Mouse (Mus musculus): Measurements from ENCODE around the gene Zfp719.

Gene Zfp719

DNA sequence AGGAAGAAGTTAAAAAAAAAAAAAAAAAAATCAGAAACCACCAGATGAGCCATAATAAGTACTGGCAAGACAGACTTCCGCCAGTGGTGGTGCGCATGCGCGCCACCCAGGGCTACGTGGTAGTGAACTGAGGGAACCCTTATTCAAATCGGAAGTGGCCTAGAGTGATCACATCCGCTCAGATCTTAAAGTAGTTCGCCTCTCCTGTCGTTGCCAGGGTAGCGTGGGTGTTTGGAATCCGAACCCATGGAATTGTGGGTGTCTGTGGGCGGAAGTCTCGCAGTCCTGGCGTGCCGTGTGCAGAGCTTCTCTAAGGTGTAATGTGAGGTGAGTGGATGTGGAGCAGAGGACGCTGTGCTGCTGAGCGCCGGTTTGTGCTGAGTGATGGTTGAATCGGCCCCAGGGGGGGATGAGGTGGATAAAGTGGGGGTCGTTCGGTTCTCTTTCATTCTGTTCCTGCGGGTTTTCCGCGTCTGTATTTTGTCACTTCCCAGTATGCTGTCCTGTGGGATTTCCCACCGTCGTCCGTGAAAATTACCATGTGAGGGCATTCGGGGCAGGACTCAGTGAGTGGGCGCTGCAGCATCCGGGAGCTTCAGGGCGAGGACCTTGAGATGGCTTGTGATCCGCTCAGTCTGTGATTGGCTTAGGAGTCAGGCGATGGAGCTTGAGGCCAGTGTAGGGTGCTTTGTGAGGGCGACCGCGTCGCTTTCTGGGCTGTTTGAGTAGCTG is at the start of gene Zfp719:
Gene Zfp719, plus strand, starts transcription at position 171 of the 732 bp plus-strand sequence.
- DNase-seq: peak; percentile 95

DNA sequence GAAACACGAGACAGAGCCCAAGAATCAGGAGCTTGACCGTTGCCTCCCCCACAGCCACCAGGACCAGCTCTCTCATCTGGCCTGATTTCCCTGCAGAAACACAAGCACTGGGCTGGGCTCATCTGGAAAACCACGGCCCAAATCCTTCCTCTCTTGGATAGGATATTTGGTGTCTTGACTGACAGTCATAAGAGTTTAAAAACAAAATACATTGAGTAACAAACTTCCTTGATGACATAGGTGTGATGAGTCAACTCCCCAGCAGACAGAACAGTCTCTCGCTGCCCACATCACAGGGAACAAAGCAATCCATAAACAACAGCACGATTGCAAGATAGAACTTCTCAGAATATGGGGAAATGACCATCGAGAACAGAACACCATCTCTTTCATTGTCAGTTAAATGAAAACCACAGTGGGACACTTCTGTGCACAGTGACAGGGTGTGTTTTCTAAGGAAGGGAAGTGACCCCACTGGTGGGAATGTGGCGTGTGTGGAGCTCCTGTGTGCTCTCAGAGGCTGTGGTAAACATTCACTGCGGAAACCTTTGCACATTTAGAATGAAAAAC is 49.1 kb upstream of the Zfp719 start:
- no peak for DNase-seq

DNA sequence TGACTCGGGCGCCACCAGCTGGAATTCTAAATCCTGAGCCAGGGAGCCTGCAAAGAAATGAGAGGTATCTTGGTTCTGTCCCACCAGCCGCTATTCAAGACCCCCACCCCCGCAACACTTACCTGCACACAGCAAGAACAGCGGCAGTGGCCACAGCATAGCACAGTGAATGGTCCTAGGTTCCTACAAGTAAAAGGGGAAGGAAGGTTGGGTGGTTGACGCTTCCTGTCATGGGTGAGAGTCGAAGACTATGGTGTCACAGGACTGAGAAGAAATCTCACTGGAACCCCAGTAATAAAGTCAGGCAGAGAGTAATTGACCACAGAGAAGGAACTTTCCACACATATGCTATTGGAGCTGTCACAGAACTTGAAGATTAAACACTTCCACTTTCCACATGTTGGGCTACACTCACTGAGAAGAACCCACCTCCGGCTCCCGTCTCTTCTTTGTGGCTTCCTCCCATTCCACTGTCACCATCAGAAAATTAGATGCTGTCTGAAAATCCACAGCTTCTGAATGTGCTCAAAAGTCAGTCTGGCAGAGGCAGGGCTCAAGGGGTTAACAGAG is 46.4 kb upstream of the Zfp719 start:
- DNase-seq: no peak

DNA sequence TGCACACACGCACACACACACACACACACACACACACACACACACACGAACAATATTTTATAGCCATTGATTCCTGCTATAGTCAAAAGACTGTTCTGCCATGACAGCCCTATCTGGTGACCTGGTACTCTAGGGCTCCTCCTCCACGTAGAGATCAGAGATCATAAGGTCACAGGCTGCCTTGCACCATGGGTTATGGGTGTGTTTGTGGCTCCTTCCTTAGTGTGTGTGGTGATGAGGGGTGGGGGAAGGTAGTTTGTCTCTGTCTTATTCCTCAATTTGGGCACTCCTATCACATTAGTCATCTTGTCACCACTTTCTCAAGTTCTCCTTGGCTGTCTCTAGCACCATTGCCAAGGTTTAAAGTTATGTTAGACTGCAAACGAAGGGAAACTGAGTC is 40.9 kb upstream of the Zfp719 start:
- no peak for DNase-seq

DNA sequence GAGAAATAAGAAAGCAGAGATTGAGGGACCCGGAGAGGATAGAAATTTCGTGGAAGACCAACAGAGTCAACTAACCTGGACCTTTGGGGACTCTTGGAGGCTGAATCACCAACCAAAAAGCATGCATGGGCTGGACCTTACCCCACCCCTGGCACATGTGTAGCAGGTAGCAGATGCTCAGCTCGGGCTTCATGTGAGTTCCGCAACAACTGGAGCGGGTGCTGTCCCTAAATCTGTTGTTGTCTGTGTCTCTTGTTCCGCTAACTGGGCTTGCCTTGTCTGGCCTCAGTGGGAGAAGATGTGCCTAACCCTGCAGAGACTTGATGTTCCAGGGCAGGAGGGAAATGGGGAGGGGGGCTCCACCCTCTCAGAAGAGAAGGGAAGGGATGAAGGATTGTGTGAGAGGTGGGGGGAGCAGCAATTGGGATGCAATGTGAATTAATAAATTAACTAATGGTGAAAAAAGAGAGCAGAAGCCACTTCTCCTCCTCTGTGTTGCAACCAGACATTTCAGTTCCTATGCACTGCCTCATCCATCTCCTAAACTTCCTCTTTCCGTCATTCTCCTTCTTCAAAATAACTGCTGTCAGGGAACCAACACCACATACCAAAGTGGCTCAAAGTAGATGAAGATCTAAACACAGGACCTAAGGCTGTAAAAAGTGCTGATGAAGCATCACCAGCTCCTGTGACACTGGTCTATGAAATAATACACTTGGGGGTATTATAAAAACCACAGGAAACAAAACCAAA is 35.0 kb upstream of the Zfp719 start, which contains the start of gene Cd33:
Gene Cd33, minus strand, starts transcription at position 204 of the 753 bp plus-strand sequence.
- DNase-seq: no peak

DNA sequence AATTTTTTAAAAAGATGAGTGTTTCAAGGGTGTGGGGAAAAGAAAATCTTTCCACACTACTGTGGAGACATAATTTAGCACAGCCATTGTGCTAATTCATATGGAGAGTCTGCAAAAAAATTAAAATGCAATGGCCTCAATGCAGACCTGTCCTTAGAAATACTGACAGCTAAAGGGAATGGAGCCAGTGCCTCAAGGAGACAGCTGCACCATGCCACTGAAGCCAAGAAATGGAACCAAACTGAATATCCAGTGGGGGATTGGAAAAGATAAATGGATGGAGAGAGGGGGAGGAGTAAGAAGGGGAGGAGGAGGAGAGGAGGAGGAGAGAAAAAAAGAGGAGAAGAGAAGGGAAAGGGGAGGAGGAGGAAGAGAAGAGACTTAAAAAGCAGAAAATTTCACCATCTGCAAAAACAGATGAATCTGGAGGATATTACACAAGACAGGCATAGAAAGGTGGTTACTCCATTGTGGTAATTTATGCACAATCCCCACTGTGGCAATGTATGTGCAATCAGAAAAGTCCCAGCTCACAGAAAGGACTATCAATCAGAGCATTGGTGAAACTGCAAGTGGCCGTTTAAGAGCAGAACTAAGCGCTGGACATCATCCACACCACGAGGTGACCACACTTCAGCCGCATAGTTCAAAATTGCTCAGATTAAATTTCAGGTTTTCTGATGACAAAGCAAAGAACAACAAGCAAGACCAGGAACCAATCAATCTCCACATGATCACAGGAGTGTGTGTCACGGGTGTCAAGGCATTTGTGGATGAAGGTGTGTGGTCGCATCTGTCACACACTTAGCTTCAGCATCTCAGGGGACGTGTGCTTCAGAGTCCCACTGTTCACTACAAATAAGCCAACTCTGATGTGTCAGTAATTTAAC is 33.5 kb upstream of the Zfp719 start:
- DNase-seq: no peak

DNA sequence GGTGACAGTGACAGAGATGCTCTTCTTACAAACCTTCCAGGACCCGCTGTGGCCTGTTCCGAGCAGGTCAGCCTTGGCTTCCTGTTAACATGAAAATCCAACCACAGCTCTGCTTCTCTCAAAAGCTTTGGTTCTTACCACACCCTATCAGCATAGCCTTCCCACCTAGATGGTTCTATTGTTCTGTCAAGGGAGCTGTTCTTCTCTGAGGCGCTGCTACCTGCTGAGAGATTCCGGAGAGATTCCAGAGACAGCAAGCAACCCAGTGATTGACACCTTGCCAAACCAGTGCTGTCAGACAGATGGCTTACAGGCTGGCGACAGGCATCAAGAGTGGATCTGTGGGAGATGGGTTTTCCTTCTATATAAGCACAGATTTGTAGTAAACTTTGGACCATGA is 31.7 kb upstream of the Zfp719 start:
- DNase-seq: no peak

DNA sequence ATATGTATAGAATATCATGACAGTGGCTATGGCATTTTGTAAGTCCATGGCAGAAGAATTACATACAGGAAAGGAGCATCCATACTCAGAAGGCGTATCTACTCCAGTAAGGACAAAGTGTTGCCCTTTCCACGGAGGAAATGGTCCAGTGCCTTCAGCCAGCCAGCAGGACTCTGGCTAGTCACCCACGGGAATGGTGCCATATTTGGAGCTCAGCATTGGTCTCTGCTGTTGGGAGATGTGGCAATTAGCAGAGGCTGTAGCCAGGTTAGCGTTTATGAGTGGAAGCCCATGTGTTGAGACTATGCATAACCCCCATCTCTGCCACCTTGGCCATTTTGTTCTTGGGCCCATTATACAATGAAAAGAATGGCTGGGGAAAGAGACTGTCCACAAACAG is 31.2 kb upstream of the Zfp719 start:
- DNase-seq: no peak

DNA sequence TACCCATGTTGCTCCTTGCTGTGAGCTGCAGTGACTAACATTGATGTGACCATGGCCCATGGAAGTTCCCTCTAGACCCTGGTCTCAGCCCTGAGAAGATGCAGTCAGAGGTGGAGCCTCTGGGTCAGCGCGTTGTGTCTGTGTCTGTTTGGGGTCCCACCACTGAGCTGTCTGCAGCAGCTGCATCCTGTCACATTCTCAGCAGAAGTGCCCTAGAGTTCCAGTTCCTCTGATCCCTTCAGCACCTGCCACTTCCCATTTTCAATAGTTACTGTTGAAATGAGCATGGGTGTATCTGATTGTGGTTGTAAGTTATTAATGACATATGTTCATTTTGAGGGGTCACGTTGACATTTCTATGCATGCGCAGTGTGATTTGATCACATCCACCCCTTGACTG is 26.3 kb upstream of the Zfp719 start:
- DNase-seq: no peak

DNA sequence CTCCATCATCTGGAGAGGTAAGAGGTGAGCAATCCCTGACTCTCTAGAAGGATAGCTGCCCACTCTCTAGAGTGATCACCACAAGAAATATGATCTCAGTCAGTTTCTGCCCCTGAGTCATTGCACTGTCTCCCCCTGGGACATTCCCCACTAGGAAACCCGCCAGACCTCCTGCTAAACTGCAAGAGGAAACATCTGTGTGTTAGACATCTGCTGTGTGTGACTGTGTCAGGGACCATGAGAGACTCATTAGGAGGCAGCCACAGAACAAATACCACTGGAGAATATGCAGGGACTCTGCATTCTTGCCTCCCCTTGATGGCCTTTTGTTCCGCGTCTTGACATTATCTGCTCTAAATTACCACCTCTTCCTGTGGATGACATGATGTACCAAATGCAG is 24.9 kb upstream of the Zfp719 start:
- no peak for DNase-seq

DNA sequence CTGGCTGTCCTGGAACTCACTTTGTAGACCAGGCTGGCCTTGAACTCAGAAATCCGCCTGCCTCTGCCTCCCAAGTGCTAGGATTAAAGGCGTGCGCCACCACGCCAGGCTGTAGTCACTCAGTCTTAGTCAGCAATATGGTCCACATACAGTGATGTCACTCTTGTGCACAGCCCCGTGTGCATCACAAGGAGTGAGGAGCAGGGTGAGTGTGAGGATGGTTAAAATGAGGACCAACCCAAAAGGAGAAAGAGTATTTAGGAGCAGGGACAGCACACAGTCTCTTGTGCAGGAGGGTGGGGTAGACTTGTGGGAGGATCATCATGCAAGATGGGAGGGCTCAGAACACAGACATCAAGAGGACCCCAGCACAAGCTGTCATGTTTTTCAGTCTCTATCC is 24.1 kb upstream of the Zfp719 start:
- no peak for DNase-seq

DNA sequence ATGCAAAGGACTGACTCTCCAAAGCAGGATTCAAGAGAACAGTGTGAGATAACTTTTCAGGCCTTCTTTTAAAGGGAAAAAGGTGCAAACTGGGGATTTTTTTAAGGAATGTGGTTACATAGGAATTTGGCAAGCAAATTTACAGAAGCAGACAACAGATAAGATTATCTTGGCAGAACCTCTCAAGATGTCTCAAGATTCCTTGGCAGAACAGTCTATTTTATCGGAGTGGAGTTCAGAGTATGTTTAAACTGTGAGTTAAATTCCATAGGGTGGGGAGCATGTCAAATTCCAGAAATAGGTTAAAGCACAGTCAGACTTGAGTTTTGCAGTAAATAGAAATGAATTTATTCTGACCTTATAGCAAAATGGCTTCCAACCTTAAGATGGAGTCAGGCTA is 22.5 kb upstream of the Zfp719 start:
- DNase-seq: no peak

DNA sequence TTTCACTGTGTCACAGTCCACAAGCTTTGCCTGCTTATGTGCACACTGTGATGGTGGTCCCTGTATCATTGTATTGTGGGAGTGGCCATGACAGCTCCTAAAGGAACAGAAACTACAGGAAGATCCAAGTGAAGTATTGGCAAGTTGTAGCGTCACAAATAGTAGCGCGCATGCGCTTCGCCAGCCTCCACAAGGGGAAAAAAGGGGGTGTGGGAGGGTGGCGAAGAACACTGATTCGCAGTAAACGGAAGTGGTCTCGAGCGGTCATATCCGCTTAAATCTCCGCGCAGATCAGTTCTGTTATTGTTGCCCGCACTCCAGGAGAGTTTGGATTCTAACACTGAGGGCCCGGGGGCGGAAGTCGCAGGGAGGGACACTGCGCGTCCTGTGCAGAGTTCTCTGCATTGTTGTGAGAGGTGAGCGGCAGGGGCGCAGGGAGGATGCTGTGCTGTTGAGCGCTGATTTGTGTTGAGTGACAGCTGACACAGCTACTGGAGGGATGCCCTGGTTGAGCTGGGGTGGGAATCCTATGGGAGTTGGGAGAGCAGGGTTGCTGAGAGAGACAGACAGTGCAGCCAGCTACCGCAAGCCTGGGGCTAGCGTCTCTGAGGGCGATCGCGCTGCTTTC is 17.3 kb upstream of the Zfp719 start, which contains the start of gene Zfp658:
Gene Zfp658, plus strand, starts transcription at position 251 of the 628 bp plus-strand sequence.
- peak; percentile 93 for DNase-seq

DNA sequence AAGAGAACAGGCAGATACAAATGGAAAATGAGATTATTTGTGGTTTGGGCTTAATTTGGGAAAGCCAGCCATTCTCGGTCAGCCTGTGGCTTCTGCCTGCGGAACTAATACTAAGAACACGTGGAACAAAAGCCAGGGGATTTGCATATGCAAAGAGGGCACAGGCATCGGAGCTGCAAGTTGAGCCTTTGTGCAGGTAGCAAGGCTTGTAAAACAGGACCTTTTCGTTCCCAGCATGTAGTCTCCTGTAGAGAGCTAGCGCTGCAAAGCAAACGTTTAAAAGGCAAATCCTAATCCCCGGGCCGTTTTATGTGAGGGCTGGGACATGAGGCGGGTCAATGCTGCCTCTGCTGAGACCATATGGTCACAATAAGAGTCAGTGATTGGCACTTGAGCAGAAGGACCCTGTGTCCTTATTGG is 16.7 kb upstream of the Zfp719 start:
- DNase-seq: no peak

DNA sequence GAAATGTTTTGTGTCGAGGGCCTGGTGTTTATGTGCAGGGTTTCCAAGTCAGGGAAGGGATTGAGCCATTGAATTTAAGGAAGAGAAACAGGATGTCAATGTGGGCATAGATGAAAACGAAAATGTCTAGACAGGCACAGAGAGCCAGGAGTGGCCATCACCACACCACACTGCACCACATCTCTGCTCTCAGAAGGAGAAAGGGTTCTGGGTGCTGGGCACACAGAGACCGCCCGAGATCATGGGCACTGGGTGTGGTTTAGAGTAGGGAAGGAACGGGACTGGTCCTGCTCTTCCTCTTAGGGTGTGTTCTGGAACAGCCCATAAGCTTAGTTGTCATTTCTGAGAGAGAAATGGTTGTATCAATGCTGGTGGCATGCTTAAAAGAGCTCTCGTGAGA is 16.1 kb upstream of the Zfp719 start:
- DNase-seq: no peak

DNA sequence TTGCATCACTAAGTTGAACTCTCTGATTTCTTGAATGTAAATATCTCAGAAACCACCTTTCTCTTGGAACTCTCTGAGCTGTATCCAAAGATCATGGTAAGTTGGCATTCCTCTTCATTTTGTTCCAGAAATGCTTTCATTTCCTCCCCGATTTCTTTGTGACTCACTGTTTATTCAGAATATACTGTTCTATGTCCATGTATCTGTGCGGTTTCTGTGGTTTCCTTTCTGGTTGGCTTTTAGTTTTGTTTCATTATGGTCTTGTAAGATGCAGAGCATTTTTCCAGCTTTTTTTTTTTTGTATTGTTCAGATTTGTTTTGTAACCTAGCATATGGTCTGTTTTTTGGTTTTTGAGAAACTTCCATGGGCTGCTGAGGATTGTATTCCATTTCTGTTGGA is 8.2 kb upstream of the Zfp719 start:
- no peak for DNase-seq

DNA sequence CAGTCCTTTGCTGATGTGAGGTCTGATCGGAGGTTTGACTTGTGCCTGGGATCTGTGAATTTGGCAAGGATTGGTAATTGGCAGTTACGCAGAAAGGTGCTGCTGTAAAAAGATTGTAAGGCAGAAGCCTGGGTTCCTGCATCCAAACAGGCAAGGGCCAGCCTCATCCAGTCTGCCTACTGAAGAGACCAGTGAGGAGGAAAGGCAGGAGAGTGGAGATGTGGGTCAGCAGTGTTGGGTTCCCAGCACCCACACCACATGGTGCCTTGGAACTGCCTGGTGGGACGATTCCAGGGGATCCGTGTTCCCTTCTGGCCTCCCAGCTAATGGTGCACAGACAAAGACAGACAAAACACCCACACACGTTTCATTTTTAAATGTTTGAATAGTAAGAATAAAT is 1.1 kb downstream of the Zfp719 start:
- DNase-seq: no peak

DNA sequence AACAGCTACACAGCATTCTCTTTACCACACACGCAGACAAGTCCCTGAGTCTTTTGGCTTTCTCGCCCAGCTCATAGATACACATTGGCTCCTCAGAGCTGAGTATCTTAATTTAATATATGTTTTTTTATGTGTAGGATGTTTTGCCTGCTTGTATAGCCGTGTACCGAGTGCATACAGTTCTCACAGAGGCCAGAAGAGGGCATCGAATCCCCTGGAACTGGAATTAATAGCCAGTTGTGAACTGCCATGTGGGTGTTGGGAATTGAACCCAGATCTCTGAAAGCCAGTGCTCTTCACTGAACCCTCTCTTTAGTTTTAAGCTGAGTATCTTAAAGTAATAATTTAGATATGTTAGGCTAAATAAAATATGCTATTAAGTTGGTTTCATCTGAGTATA is 5.4 kb downstream of the Zfp719 start:
- no peak for DNase-seq

DNA sequence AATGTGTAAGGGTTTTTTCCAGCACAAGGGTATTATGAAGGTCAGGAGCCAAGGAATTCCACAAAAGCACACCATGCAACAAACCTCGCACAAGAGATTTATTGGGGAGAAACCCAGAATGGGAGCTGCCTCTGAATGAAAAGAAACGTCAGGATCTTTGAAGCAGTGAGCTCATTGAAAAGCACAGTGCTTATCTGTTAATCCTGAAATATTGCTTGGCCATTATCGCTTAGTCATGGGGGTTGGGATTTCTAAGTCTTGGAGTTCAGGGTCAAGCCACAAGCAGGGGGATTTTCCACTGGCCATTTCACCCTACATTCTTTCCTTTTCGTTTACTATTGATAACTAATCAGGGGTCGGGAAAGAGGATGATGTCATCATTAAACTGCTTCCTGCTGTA is 22.5 kb downstream of the Zfp719 start:
- DNase-seq: no peak

DNA sequence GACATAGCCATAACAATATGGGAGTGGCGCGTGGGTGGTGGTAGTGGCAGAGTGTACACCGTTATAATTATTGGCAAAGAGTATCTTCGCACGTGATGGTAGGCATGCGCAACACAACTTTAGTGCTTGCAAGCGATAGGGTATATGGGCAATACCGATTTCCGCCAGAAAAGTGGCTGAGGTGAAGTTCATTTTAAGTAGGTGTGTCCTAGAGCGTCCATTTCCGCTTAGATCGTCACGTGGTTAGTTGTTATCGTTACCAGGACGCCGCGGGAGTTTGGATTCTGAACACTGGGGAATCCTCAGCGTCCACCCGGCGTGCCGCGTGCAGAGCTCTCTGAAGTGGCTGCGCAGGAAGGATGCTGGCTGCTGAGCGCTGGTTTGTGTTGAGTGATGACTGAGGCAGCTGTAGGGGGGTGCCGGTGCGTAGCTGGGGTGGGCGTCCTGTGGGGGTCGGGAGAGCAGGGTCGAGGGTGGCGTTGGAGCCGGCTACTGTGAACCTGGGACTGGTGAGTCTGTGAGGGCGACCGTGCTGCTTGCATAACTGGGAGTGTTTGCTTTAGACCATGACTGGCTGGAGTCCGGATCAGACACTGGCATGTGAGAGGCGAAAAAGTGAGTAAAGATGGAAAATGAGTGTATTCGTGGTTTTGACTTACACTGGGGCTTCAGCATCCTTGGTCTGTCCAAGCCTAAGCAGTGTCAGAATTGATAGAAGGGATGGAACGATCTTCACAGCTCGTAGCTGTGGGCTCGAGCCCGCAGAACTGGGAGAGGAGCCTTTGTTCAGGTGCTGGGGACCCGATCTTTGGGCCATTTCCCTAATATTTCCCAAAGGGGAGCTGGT is 27.7 kb downstream of the Zfp719 start, which contains the start of gene Zfp819:
Gene Zfp819, plus strand, starts transcription at position 274 of the 847 bp plus-strand sequence.
- DNase-seq: peak; percentile 71

DNA sequence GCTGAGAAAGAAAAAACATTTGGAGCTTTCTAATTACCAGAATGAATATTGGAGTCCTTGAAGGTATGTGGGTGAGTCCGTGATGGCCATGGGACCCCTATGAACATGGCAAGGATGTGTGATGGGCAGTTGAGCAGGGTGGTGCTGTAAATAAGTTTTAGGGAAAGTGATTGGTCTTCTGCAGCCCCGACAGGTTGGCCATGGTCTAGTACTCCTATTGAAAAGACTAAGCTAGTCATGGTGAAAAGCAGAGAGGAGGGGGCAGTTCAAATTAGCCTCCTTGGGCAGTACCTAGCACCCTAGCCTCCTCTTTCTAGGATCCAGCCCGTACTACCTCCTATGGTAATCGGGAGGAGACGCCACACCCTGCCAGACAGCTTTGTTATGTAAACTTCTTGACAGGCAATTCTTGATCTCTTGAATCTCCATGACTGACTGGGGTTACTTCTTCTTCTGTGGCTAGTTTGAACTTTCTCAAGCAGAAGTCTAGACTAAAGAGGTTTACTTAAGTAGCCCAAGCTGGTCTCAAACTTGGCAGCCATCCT is 28.4 kb downstream of the Zfp719 start:
- no peak for DNase-seq
